Mouse (Mus musculus) retina, adult 2 months (tissue): ENCODE measurements at regions not wholly inside any gene's neighbourhood (a gene's known extent, or its start where the extent isn't known, plus 50 kb on each side); places are given as distances from the start of the nearest gene placed in this dataset.
"Not testable (repeated sequence)": the region's sequence is repeated elsewhere in the genome, so short reads cannot be mapped to it uniquely, and the experiment has no call there.

ENCODE experiments used
- DNase-seq: peaks from one replicate; pipeline ENCODE4 v3.0.0-alpha.2; 2012; ENCODE audit warnings: low read depth, low spot score

GRCm38 (mm10) chr6:109125447-109125846 is 297.0 kb downstream of the Edem1 start:
- DNase-seq = no peak

GRCm38 (mm10) chr6:109127203-109127602 is 298.8 kb downstream of the Edem1 start:
- DNase-seq = no peak

GRCm38 (mm10) chr6:109146111-109146510 is 317.7 kb downstream of the Edem1 start:
- DNase-seq = no peak

DNA sequence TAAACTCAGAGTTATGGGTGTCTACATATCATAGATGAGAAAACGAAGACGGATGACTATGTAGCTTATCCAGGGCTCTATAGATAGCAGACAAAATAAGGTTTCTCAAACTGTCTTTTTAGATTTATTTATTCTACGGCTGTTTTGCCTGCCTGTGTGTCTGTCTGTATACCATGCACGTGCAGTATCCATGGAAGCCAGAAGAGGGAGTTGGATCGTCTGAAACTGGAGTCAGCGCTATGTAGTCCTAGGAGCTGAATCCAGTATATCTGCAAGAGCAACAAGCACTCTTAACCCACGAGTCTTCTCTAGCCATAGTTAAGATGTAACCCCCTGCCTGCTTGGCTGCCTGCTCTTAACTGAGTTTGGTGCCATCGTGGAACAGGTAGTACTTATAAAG is 320.6 kb downstream of the Edem1 start:
- no peak for DNase-seq

DNA sequence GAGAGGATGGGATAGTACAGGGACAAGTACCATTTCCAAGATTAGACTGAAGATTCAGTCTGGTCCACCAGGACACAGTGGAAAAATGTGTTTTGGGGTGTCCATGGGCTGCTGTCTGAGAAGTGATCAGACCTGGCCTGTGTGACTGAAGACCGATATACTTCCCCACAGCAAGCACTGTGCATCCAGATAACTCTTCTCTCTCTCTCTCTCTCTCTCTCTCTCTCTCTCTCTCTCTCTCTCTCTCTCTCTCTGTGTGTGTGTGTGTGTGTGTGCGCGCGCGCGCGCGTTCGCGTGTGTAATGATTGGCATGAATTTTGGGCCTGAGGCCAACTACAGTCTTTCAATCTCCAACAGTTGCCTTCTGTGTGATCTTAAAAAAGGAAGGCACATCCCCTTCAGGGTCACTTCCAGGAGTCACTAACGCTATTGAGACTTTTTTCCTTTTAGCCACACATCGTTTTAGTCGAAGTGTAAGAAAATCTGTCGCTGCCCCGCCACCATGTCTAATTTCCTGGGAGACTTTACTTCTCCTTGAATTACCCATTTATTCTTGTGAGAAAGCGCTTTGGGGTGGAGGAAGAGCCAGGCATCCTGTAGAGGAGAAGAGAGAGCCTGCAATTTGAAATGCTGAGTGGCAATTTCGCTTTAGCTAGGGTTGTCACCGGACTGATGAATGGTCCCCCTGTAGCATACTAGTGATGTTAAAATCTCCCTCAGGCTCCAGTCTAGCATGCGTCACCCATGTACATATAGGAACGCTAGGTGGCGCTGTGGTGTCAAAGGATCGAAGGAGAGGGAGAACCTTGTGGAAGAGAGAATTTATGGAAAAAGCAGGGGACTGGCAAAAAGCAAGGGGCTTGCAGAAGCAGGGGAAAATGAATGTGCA is 321.8 kb downstream of the Edem1 start:
- DNase-seq = peak; percentile 46

GRCm38 (mm10) chr6:109150912-109151256 is 322.4 kb downstream of the Edem1 start:
- no peak for DNase-seq

GRCm38 (mm10) chr6:109153624-109154023 is 325.2 kb downstream of the Edem1 start:
- DNase-seq = no peak

DNA sequence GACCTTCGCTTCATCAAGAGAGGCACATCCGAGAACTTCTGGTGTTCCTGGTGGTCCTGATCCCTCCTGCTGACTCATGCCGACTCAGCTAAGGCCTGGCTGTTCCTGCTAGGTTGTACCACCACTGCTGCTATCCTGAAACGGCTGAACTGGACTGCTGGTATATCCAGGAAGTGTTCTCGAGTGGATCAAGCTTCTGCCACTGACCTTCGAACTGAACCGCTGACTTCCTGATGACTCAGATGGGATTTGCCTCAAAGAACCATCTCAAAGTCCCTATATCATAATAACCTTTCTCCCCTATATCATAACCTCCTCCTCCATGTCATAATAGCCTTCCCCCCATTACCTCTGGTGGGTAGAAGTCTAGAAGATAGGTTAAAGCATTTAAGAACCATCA is 331.1 kb downstream of the Edem1 start:
- DNase-seq = no peak

DNA sequence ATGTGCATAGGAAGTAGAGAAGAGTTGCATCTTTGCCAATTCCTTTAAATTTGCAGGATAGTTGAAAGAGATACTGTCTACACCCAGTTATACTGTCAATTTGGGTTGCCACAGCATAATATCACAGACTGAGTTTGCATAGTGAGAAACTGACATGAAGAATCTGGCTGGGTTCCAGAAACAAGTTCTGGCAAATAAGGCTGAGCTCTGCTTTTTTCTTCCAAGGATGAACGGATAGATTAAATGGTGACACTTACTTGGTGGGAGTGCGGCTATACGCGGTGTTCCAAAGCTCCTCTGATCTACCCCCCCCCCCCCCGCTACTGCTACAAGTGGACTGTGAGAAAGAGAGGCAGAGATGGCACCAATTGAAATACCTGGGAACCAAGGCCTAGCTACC is 339.0 kb downstream of the Edem1 start:
- DNase-seq = no peak

GRCm38 (mm10) chr6:109172104-109172850 is 343.8 kb downstream of the Edem1 start:
- DNase-seq = no peak

DNA sequence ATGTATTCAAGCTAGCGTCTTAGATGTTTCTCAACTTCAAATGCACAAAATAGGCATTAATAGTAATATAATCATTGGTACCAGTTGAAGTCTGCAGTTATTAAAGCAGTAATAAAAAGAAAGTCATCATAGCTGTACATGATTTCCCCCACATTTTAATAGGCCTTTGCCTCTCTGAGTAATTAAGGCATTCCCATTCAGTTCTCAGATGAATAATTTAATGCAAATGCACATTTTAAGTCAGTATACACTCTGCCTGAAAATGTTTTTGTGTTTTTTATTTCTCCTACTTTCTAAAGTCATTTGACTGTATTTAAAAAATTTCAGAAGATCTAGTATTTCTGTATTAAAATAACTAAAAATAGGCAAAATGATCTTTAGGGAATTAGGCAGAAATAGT is 344.6 kb downstream of the Edem1 start:
- no peak for DNase-seq

GRCm38 (mm10) chr6:109176876-109177275 is 348.4 kb downstream of the Edem1 start:
- no peak for DNase-seq

DNA sequence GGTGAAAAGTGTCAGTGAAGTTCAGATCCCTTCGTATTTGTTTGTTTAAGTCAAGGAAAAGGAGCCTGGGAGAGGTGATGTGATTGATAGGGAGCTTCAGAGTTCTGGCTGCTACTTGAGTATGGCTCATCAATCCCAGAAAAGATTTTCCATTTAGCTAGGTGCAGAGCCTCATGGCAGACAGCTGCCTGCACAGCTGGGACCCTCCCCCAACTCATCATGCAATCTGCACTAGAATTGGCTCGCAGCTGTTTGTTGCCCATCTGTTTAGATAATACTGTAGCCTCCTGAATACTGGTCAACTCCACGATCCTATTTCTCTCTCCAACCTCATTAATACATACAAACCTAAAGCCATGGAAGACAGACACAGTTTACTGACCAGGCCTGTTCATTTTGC is 354.4 kb downstream of the Edem1 start:
- peak; percentile 15 for DNase-seq

GRCm38 (mm10) chr6:109193061-109193460 is 364.6 kb downstream of the Edem1 start:
- DNase-seq = not testable (repeated sequence)

DNA sequence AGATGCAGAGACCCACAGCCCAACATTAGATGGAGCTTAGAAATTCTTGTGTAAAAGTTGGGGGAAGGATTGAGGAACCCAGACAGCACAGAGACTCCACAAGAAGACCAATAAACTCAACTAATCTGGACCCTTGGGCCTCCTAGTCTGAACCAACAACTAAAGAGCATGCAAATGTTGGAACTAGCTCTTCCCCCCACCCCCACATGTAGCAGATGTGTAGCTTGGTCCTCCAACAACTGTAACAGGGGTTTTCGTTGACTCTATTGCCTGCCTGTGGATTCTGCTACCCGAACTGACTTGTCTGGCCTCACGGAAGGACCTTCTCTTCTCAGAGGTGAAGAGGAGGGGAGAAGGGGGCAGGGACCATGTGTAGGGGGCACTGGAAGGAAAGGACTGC is 365.2 kb downstream of the Edem1 start:
- DNase-seq = no peak

DNA sequence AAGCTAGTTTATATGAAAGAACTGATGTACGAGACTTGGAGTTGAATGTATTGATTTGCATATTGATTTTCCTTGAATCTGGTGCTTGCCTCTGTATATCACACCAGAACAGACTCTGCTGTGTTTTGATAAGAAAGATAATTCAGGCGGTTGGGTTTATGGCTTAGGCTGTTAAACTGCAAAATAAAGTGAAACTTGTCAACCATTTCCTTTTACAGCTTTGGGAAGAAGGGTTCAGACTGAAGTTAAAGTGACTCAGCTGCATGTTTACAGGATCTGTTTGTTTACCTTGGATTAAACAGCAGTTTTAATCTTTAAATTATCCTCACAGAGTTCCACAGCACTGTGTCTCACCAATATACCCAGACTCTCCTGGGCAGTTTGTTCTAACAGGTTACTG is 381.3 kb downstream of the Edem1 start:
- no peak for DNase-seq

GRCm38 (mm10) chr6:109230391-109230790 is 401.9 kb downstream of the Edem1 start:
- no peak for DNase-seq

DNA sequence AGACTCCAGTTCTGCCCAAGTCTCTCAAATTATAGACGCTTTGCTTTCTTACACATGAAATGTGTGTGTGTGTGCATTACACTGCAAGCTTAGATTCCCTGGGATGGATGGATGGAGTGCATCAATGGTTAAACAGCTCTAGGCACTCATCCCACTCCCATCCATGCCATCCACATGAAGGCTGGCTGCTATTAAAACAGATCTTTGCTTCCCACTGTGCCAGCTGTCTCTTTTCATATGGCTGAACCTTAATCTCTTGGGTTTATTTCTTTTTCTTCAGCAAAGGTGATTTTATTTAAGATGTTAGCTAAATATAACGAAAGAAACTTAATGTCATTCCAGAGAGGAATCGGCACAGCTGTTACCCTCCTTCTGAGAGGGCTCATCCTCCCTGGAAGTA is 405.0 kb downstream of the Edem1 start:
- DNase-seq = no peak

DNA sequence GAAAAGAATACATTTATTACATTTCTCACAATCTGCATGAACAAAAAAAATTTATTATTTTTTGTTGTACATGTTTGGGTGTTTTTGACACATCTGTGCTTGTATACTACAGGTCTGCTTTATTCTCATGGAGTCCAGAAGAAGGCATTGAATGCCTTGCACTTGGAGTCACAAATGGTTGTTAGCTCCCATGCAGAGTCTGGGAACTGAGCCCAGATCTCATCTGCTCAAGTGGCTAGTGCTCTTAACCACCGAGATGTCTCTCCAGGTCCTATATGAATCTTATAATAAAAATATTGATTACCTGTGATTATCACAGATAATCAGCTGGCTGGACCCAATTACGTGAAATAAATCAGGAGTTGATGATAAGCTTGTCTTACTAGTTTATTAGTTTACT is 417.2 kb downstream of the Edem1 start:
- DNase-seq = no peak

GRCm38 (mm10) chr6:109246510-109246909 is 418.1 kb downstream of the Edem1 start:
- DNase-seq = not testable (repeated sequence)
